Mouse (Mus musculus): Measurements from ENCODE around the gene Gm9767. TPM values are rescaled to one million over a fixed set of nuclear protein-coding genes. Genes with fewer than 3 reads are reported as not detected.

The Gm9767 gene
- not detected for total RNA-seq (2021)
- long read RNA-seq, experiment 1, result 0 reads
- long read RNA-seq, experiment 2, result 0 reads

GRCm38 (mm10) chr10:26077671-26078481, at the start of gene Gm9767:
Gene Gm9767 (plus strand): TSS chr10:26078255.
- DNase-seq, result no peak

DNA sequence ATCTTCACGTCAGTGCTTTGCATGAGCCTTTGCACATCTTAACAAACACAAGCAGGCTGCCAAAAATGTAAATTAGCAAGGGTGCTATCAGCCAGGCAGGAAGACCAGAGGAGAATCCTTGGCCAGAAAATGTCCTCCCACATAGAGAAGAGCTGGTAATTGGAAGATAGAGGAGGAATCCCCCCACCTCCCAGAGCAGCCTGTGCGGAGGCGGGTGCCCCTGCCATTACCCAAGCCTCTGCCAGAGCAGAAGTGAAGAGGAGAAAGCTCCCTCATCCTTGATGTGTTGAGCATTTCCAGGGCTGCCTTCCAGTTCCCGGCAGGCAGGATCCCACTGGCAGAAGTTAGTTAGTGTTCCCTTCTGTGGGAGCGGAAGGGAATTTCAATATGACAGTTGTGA, 43.1 kb upstream of the Gm9767 start:
- peak in 1 of 2 experiments; percentile 14 for DNase-seq

GRCm38 (mm10) chr10:26051177-26051576, 26.9 kb upstream of the Gm9767 start:
- DNase-seq, result no peak

DNA sequence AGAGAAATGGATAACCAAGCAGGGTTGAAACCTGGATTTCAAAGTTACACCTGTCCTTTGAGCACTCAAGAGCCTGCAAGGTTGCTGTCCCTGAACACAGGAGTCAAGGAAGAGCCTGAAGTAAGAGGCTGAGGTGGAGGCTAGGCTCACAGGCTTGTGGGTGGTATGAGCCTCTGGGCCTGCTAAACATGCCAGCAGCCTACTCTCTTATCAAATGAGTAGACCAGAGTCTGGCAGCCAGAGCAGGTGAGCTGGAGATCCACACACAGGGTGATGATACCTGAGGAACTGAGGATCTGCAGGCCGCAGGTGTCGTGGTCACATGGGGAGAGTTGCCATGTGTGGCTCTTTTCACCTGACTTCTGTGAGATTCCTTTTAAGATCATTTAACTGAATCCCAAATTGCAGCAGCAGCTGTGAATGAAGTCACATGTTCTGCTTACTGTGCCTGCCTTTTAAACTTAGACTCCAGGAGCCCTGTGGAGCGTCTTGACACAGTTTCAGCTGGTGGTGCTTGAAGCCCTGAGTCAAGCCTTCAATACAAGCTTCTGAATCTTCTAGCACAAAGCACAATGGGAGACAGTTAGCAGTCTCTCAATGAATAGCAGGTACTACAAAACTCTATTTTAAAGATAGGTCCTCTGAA, 18.3 kb upstream of the Gm9767 start:
- DNase-seq, result no peak

GRCm38 (mm10) chr10:26063071-26063470, 15.0 kb upstream of the Gm9767 start:
- DNase-seq, result no peak

GRCm38 (mm10) chr10:26071986-26072385, 6.1 kb upstream of the Gm9767 start:
- DNase-seq, result peak in 1 of 2 experiments; percentile 2

- no peak for DNase-seq
Observed at GRCm38 (mm10) chr10:26076949-26077348, 1.1 kb upstream of the Gm9767 start.

- peak; percentile 4 to 18 for DNase-seq
Observed at GRCm38 (mm10) chr10:26078521-26079142, 577 bp downstream of the Gm9767 start, which contains the start of gene Tmem200a. Gene Tmem200a (minus strand): TSS chr10:26079052.

- no peak for DNase-seq
Observed at GRCm38 (mm10) chr10:26079678-26080077, 1.6 kb downstream of the Gm9767 start.

- no peak for DNase-seq
Observed at GRCm38 (mm10) chr10:26082081-26082480, 4.0 kb downstream of the Gm9767 start.

DNA sequence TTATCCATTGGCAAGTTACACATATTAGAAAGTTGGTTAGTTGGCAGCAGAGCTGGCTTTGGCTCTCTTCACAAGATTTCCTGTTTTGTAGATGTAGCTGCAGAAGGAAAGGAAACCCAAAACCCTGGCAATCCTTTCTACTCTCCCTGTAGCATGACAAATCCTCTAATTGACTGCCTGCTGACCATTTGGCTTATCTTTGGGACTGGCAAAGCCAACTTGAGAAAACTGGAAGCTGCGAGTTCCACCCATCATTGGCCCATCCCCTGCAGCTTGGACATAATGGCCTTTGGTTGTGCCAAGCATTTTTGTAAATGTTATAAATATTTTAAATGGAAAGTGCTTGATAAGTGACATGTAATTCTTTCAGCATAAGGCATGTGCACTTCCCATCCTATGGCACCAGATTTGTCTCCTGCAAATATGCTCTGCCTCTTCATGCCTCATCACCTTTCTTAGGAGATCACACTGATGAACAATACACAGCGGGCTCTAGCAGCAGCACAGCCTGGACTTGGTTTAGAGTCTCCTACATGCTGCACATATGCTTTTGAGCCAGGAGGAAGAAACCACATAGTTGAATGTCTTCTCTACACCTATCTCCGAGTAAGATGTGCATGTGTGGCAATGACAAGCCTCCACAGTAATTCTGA, 25.4 kb downstream of the Gm9767 start:
- DNase-seq, result no peak

DNA sequence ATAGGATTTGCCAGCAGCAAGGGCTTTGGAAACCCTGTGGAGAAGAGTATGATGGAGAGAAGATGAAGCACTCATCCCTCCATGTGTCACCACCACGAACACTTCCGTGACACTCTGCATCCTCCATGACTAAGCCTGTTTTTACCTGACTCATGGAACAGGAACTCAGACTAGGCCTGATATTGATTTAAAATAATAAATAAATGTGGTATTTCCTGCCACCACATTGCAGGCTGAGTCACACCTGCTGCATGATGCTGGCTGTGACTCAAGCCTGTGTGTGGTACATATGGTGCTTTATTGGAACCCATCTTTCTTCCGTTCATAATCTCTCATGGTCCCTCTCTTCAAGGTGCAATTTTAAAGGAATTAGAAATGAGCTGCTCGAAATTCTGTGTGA, 36.4 kb downstream of the Gm9767 start:
- no peak for DNase-seq

- no peak for DNase-seq
Observed at GRCm38 (mm10) chr10:26119067-26119821, 41.2 kb downstream of the Gm9767 start.

DNA sequence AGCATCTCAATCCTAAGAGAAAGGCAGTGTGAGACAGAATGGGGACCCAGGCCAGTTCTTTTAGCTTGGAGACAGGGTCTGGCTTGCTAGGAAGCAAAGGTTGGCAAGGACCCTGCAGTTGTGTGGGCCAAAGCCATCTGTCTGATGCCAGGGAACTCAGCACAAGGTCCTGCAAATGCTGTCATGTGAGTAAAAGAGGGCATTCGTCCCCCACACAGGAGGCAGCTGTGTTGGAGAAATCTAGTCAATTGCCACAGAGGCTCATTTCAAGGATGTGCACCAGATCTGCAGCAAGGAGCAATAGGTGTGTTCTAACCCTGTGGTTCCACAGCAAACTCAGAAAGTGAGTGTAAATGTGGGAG, 41.7 kb downstream of the Gm9767 start:
- DNase-seq, result no peak

Other genes starting within 250 kb of the Gm9767 start
- gene Tmem200a, start 797 bp downstream of the Gm9767 start, total RNA-seq (2021), result under 1 TPM in 1 of 2 experiments, not detected in 1; 0.15 TPM
- not detected for gene Samd3, start 151.5 kb downstream of the Gm9767 start, total RNA-seq (2021)